Mouse (Mus musculus) myocyte (in vitro differentiated cells): ENCODE results near the gene Lbh. TPM values are rescaled to one million over a fixed set of nuclear protein-coding genes. Genes with fewer than 3 reads are reported as not detected.

ENCODE experiments used
- H3K27me3 ChIP-seq: one replicate; pipeline ENCODE4 v1.6.1; 2011; ENCODE audit not compliant: control insufficient read depth, insufficient read depth, insufficient read length
- H3K36me3 ChIP-seq: one replicate; pipeline ENCODE4 v1.6.1; 2011; ENCODE audit not compliant: control insufficient read depth, insufficient read depth
- H3K4me2 ChIP-seq: one replicate; pipeline ENCODE4 v1.6.1; 2011; ENCODE audit warnings: low read depth, control low read depth
- H3K4me3 ChIP-seq: one replicate; pipeline ENCODE4 v1.5.1; 2011; ENCODE audit warnings: mild to moderate bottlenecking, control low read depth, moderate library complexity
- H3K79me2 ChIP-seq: one replicate; pipeline ENCODE4 v1.6.1; 2011; ENCODE audit not compliant: control insufficient read depth, insufficient read depth
- H3ac ChIP-seq: one replicate; pipeline ENCODE4 v1.6.1; 2011; ENCODE audit not compliant: control insufficient read depth, insufficient read length
- CEBPB ChIP-seq: IDR thresholded peaks from 2 replicates; pipeline ENCODE4 v1.6.1; 2011; ENCODE audit warnings: mild to moderate bottlenecking, moderate library complexity; ENCODE audit not compliant: poor library complexity, insufficient read depth, severe bottlenecking
- E2F4 ChIP-seq: IDR thresholded peaks from one replicate; pipeline ENCODE4 v1.6.1; 2011; ENCODE audit warnings: mild to moderate bottlenecking, control low read depth, moderate library complexity; ENCODE audit not compliant: insufficient read depth
- MAX ChIP-seq: IDR thresholded peaks from one replicate; pipeline ENCODE4 v1.6.1; 2011; ENCODE audit warnings: low read depth, mild to moderate bottlenecking, control low read depth
- MYOD1 ChIP-seq, 3 experiments: IDR thresholded peaks; one replicate each; pipeline ENCODE4 v1.6.1; 2011; ENCODE audit warnings: control low read depth in 2 of 3, low read depth in 2 of 3, mild to moderate bottlenecking in 2 of 3, moderate library complexity in 1 of 3; ENCODE audit not compliant: insufficient read length in 2 of 3, control insufficient read depth in 1 of 3
- MYOG ChIP-seq, 3 experiments: IDR thresholded peaks; one replicate each; pipeline ENCODE4 v1.6.1; 2011; ENCODE audit warnings: control low read depth in 2 of 3, low read depth in 2 of 3, mild to moderate bottlenecking in 2 of 3; ENCODE audit not compliant: insufficient read length in 2 of 3, control insufficient read depth in 1 of 3, insufficient read depth in 1 of 3
- POLR2A ChIP-seq: IDR thresholded peaks from one replicate; pipeline ENCODE4 v1.6.1; 2011; ENCODE audit warnings: low read depth, mild to moderate bottlenecking, control low read depth, moderate library complexity; ENCODE audit not compliant: insufficient read length
- POLR2AphosphoS2 ChIP-seq: IDR thresholded peaks from one replicate; pipeline ENCODE4 v1.6.1; 2011; ENCODE audit warnings: low read depth, control low read depth; ENCODE audit not compliant: insufficient read length
- REST ChIP-seq: IDR thresholded peaks from one replicate; pipeline ENCODE4 v1.6.1; 2011; ENCODE audit warnings: mild to moderate bottlenecking, control low read depth, moderate library complexity; ENCODE audit not compliant: insufficient read depth, insufficient read length
- SRF ChIP-seq: IDR thresholded peaks from one replicate; pipeline ENCODE4 v1.6.1; 2011; ENCODE audit warnings: low read depth; ENCODE audit not compliant: control insufficient read depth, insufficient read length
- TCF12 ChIP-seq: IDR thresholded peaks from one replicate; pipeline ENCODE4 v1.6.1; 2011; ENCODE audit warnings: mild to moderate bottlenecking, control low read depth; ENCODE audit not compliant: poor library complexity, insufficient read depth, severe bottlenecking
- TCF3 ChIP-seq: IDR thresholded peaks from one replicate; pipeline ENCODE4 v1.6.1; 2011; ENCODE audit warnings: low read depth, control low read depth; ENCODE audit not compliant: insufficient read length
- USF1 ChIP-seq: IDR thresholded peaks from one replicate; pipeline ENCODE4 v1.6.1; 2011; ENCODE audit warnings: low read depth, mild to moderate bottlenecking, control low read depth, moderate library complexity
- polyA plus RNA-seq: library from polyadenylated mRNA; unstranded; fragments of >200 nt; fragmentation: generic; extraction: Trizol; gene quantifications from one replicate; pipeline ENCODE4 v1.2.1, GENCODE M21; 2012; ENCODE audit warnings: missing spikeins

The Lbh gene
- polyA plus RNA-seq, 1 experiment, result 29.8 TPM

DNA sequence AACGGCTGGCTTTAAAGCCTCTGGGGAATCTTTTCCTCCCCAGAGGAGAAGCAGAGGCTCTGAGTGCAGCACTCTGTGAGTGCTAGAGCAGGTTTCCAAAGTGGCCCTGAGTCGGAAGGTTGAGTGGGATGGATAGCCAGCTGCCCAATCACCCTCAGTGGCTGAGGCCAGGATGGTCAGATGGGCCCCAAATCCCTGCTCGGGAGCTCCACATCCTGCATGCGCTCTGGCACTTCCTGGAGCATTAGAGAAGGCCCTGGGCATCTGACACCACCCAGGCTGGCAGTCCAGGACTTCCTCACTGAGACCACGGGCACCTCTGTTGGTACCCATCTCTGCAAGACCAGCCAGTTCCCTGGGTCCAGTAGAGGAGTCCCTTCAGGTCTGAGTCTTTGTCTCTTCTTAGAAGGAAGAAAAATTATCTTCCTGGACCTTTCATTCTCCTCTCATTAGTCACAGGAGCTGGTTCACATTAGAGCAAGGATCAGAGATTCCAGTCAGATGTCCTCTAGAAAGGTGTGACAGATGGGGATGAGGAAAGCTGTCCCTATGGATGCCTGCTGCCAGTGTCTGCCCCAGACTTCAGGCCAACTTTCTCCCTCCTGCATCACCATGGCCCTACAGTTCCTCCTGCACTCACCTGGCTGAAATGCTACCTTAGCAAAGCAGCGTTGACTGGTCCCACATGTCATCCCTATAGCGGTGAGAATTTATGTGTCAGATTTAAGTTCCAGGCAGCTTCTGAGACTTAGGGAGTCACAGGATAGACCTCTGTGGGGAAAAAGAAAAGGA, 8.8 kb upstream of the Lbh start:
- Histone ChIP-seq H3K27me3 (no peaks in the 10 kb centered on the region), H3ac (no peak overlapping the region), H3K36me3 (no peaks in the 10 kb centered on the region), H3K79me2 (no peaks in the 10 kb centered on the region), H3K4me3 (no peak overlapping the region), H3K4me2 (no peak overlapping the region)
- no peak for TF ChIP-seq POLR2AphosphoS2
- TF ChIP-seq MYOG (IDR thresholded peaks at IDR 0.05; ENCODE audit: control insufficient read depth in 1 of 3, insufficient read depth in 1 of 3, insufficient read length in 2 of 3, low read depth in 2 of 3), result no peak
- TF ChIP-seq CEBPB, result no peak
- no peak for TF ChIP-seq SRF
- no peak for TF ChIP-seq E2F4
- no peak for TF ChIP-seq MYOD1 (IDR thresholded peaks at IDR 0.05; ENCODE audit: control insufficient read depth in 1 of 3, insufficient read length in 2 of 3, low read depth in 2 of 3)

DNA sequence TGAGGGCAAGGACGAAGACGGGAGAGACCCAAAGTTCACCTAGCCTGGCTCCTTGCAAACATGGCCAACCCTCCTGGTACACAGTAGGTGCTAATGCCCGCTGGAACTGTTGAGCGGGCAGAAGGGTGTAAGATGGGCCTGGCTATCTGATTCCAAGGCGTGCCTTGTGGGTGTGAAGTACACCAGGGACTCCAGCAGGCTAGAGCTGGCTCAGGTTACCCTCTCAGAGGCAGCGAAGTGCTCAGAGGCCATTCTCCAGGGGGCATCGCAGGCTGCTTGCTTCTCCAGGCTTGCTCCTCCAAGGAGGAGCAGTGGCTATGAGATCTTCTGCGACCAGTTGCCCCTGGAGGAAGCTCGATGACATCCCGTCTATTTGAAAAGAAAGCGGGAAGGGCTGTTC, 6.8 kb upstream of the Lbh start:
- no peaks in the 10 kb centered on the region for H3K27me3 ChIP-seq
- no peak overlapping the region for H3K4me3 ChIP-seq
- H3K4me2 ChIP-seq, result no peak overlapping the region
- TF ChIP-seq SRF (no peak), E2F4 (no peak), USF1 (no peak), POLR2A (no peak), MYOG (IDR thresholded peaks at IDR 0.05; ENCODE audit: control insufficient read depth in 1 of 3, insufficient read depth in 1 of 3, insufficient read length in 2 of 3, low read depth in 2 of 3) (no peak), TCF12 (no peak), MAX (no peak), TCF3 (no peak), CEBPB (no peak)
- no peaks in the 10 kb centered on the region for H3K79me2 ChIP-seq
- H3ac ChIP-seq, result no peak overlapping the region
- no peaks in the 10 kb centered on the region for H3K36me3 ChIP-seq

DNA sequence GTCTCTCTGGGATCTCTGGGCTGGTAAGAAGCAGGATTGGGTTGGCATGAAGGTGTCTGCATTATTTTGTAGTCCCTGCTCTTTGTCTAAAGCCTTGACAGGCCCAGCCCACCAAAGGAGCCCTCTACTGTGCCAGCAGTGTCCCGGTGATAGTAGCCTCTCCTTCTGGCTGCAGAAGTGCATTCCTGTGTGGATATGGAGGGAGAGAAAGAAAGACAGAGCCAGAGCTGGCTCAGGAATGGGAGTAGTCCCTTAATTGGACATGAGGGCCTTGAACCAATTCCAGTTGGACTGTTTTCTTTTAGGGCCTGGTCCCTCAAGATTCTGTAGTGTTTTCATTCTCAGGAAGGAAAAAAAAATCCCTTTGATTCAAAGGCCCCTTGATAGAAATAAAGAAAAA, 6.4 kb upstream of the Lbh start:
- Histone ChIP-seq H3ac (no peak overlapping the region), H3K4me3 (no peak overlapping the region), H3K27me3 (no peaks in the 10 kb centered on the region), H3K4me2 (no peak overlapping the region), H3K36me3 (no peaks in the 10 kb centered on the region), H3K79me2 (no peaks in the 10 kb centered on the region)
- TF ChIP-seq USF1 (no peak), SRF (no peak), MAX (no peak), POLR2A (no peak), MYOD1 (IDR thresholded peaks at IDR 0.05; ENCODE audit: control insufficient read depth in 1 of 3, insufficient read length in 2 of 3, low read depth in 2 of 3) (no peak), REST (no peak), E2F4 (no peak), MYOG (IDR thresholded peaks at IDR 0.05; ENCODE audit: control insufficient read depth in 1 of 3, insufficient read depth in 1 of 3, insufficient read length in 2 of 3, low read depth in 2 of 3) (no peak), TCF12 (no peak), CEBPB (no peak), POLR2AphosphoS2 (no peak)

DNA sequence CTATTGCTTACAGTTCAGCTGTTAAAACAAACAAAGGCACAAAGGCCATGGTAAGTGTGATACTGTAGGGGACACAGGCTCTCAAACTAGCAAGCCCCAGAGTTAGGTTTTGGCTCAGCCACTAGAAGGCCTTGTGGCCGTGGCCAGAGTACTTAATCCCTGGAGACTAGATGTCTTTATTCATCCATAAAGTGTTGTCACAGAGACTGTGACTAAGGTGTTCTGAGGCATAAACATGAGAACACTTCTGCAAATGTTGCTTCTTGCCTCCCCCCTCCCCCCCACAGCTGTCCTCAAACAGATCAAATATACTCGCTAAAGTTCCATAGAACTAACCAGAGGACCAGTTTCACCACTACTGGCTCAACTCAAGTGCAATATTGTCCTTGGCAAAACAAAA, 4.0 kb upstream of the Lbh start:
- Histone ChIP-seq H3K4me2 (no peak overlapping the region), H3K79me2 (peaks cover 6% of the 10 kb centered on the region), H3K36me3 (no peaks in the 10 kb centered on the region), H3K4me3 (no peak overlapping the region), H3K27me3 (no peaks in the 10 kb centered on the region), H3ac (no peak overlapping the region)
- TF ChIP-seq MYOD1 (IDR thresholded peaks at IDR 0.05; ENCODE audit: control insufficient read depth in 1 of 3, insufficient read length in 2 of 3, low read depth in 2 of 3) (peak; percentile 11 to 43 (median 38)), MAX (no peak)

DNA sequence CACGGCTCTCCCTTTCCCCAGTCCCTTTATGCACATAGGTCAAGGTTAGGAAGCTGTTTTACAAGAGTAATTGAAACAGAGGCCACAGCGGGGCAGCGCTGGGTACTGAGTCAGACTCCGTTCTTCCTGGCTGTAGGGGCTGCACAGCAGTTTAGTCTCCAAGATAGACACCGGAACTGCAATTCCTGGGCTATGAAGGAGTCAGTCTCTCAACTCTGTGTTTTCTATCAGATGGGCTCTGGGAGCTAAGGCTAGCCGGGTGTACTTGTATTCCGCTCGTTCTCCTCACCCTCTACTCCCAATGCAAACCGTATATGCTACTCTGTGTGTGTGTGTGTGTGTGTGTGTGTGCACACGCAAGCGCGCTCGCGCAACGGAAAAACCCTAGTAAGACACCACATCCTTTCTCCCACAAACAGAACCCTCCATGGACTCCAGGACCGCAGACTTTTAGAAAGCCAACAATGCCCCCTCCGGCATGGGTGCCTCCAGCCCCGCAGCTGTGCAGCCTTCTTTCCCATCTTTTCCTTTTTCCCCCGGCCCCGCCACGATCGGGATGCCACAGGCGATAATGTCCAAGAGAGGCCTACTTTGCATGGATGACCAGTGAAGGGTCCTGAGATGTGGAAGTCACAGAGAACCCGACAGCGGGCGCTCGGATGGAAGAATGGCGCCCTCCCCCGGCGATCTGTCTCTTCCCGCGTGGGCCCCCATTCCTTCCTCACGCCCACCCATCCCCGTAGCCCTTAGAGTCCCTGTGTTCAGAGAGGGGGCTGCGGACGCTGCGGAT, 669 bp upstream of the Lbh start:
- Histone ChIP-seq H3K79me2 (peaks cover 39% of the 10 kb centered on the region), H3K27me3 (no peaks in the 10 kb centered on the region), H3K36me3 (peaks cover 14% of the 10 kb centered on the region), H3K4me2 (peak overlapping the region; percentile 91), H3K4me3 (peak overlapping the region; percentile 93), H3ac (peak overlapping the region; percentile 60)
- TF ChIP-seq CEBPB, result no peak
- no peak for TF ChIP-seq TCF3
- peak; percentile 44 for TF ChIP-seq POLR2A
- TF ChIP-seq POLR2AphosphoS2, result no peak
